Mouse (Mus musculus) midbrain, embryonic 14.5 days (tissue): ENCODE results near the gene Cnbd2. TPM values are rescaled to one million over a fixed set of nuclear protein-coding genes. Genes with fewer than 3 reads are reported as not detected.

ENCODE experiments used
- ATAC-seq: fragments of 200-750 bp; cut with Nextera tagmentation; 2 replicates; pipeline ENCODE4 v1.8.0; 2017; ENCODE audit warnings: moderate number of reproducible peaks, moderate library complexity; ENCODE audit not compliant: low FRiP score, low TSS enrichment
- DNase-seq: peaks from one replicate; pipeline ENCODE4 v3.0.0-alpha.2; 2015
- H3K27ac ChIP-seq: fragments of 300-500 bp; sonication (generic); replicated peaks from 2 replicates; pipeline ENCODE4 v1.5.1; 2014; ENCODE audit warnings: mild to moderate bottlenecking, low read depth, low read length, moderate library complexity
- H3K27me3 ChIP-seq: fragments of 300-500 bp; sonication (generic); 2 replicates; pipeline ENCODE4 v1.6.1; 2014; ENCODE audit warnings: low read length, control low read depth, mixed read lengths; ENCODE audit not compliant: control insufficient read depth, insufficient read depth
- H3K36me3 ChIP-seq: fragments of 300-500 bp; sonication (generic); 2 replicates; pipeline ENCODE4 v1.6.1; 2014; ENCODE audit warnings: low read length, control low read depth; ENCODE audit not compliant: control insufficient read depth, insufficient read depth
- H3K4me1 ChIP-seq: fragments of 300-500 bp; sonication (generic); 2 replicates; pipeline ENCODE4 v1.6.1; 2014; ENCODE audit warnings: mild to moderate bottlenecking, antibody characterized with exemption, low read length, control low read depth; ENCODE audit not compliant: control insufficient read depth, insufficient read depth
- H3K4me2 ChIP-seq: fragments of 300-500 bp; sonication (generic); 2 replicates; pipeline ENCODE4 v1.6.1; 2014; ENCODE audit warnings: mild to moderate bottlenecking, low read length, moderate library complexity
- H3K4me3 ChIP-seq: fragments of 300-500 bp; sonication (generic); replicated peaks from 2 replicates; pipeline ENCODE4 v1.5.1; 2014; ENCODE audit warnings: low read depth, low read length
- H3K9ac ChIP-seq: fragments of 300-500 bp; sonication (generic); replicated peaks from 2 replicates; pipeline ENCODE4 v1.6.1; 2014; ENCODE audit warnings: mild to moderate bottlenecking, low read length, moderate library complexity
- H3K9me3 ChIP-seq: fragments of 300-500 bp; sonication (generic); 2 replicates; pipeline ENCODE4 v1.6.1; 2016; ENCODE audit warnings: low read length, control low read depth, mixed read lengths; ENCODE audit not compliant: control insufficient read depth
- WGBS: fragments of 180-500 bp; shearing (Covaris S2); extraction: QIAGEN DNeasy Blood & Tissue Kit; methylation state at CpG from one replicate; pipeline ENCODE4 v1.1.7; 2014; 5-methylcytosine and 5-hydroxymethylcytosine counted together
- polyA plus RNA-seq: library from polyadenylated mRNA; unstranded; fragments of >200 nt; fragmentation: Nextera tagmentation; extraction: Ambion mirVana; gene quantifications from 2 replicates; pipeline ENCODE4 v1.2.1, GENCODE M21; 2014

The Cnbd2 gene
- polyA plus RNA-seq, 1 experiment from 2014 or later, result 6.9 TPM

- H3K36me3 ChIP-seq, result no peaks in the 10 kb centered on the region
- no peak for DNase-seq
- no peaks in the 10 kb centered on the region for H3K9me3 ChIP-seq
- WGBS, result 83% methylated on average over 4 of the region's 4 CpGs
- 0 out of 2 replicates have a peak, but pooled peaks cover 3% of the 10 kb centered on the region for H3K4me1 ChIP-seq
- H3K4me3 ChIP-seq, result no peak overlapping the region
- H3K9ac ChIP-seq, result no peak overlapping the region
- H3K27ac ChIP-seq, result no peak overlapping the region
- no peaks in the 10 kb centered on the region for H3K27me3 ChIP-seq
- H3K4me2 ChIP-seq, result no peak overlapping the region
- no peak for ATAC-seq
Measured at GRCm38 (mm10) chr2:156349286-156349848, 37.3 kb downstream of the Cnbd2 start.

DNA sequence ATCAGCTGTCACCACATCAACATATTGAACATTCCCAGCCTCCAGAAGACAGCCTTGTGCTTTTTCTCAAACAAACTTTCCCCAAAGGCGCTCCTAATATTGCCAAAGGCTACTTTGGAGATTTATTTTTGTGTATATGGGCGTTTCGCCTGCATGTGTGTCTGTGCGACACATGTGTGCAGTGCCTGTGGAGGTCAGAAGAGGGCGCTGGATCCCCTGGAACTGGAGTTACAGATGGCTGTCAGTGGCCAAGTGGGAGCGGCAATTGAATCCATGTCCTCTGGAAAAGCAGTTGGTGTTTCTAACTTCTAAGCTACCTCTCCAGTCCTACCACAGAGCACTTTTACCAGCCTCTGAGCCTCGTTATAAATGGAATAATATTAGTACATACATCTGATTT lies 39.1 kb downstream of the Cnbd2 start:
- ATAC-seq, result no peak
- no peaks in the 10 kb centered on the region for H3K36me3 ChIP-seq
- H3K27me3 ChIP-seq, result no peaks in the 10 kb centered on the region
- H3K4me3 ChIP-seq, result no peak overlapping the region
- DNase-seq, result no peak
- peaks cover 3% of the 10 kb centered on the region; the same call in 1 of the 2 replicates for H3K4me1 ChIP-seq
- WGBS, result 87% methylated on average over 7 of the region's 7 CpGs
- H3K4me2 ChIP-seq, result no peak overlapping the region
- H3K27ac ChIP-seq, result no peak overlapping the region
- no peak overlapping the region for H3K9ac ChIP-seq
- H3K9me3 ChIP-seq, result no peaks in the 10 kb centered on the region

- H3K9me3 ChIP-seq, result no peaks in the 10 kb centered on the region
- WGBS, result 80% methylated on average over 8 of the region's 8 CpGs
- H3K27ac ChIP-seq, result no peak overlapping the region
- H3K4me1 ChIP-seq, result peaks cover 3% of the 10 kb centered on the region; the same call in 1 of the 2 replicates
- DNase-seq, result no peak
- ATAC-seq, result no peak
- no peak overlapping the region for H3K4me3 ChIP-seq
- H3K36me3 ChIP-seq, result no peaks in the 10 kb centered on the region
- H3K27me3 ChIP-seq, result no peaks in the 10 kb centered on the region
- H3K4me2 ChIP-seq, result no peak overlapping the region
- no peak overlapping the region for H3K9ac ChIP-seq
Measured at GRCm38 (mm10) chr2:156352413-156353165, 40.5 kb downstream of the Cnbd2 start.

DNA sequence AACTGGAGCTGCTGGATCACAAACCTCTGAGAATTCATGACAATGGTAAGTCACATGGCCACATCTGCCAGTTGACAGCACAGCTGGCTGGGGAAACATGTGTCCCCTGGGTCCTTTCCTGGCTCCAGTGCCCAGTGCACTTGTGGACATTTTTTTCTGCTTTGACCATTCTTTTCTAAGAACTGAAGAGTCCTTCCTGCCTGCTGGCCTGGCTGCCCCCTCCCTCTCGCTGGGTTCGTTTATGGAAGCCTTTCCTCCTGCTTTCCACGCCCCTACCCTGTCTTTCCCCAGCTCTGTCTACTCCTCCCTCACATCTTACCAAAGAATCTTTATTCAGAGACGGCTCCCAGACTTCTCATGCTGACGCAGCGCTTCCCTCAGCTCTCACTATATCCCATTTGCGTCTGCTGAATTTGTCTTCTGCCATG lies 41.2 kb downstream of the Cnbd2 start:
- 0 out of 2 replicates have a peak overlapping the region, but pooled peaks have one; percentile 32 for H3K27ac ChIP-seq
- H3K36me3 ChIP-seq, result no peaks in the 10 kb centered on the region
- WGBS, result 55% methylated on average over 7 of the region's 7 CpGs
- DNase-seq (peak; percentile 17), ATAC-seq (no peak)
- no peak overlapping the region for H3K4me2 ChIP-seq
- H3K4me3 ChIP-seq, result no peak overlapping the region
- no peaks in the 10 kb centered on the region for H3K9me3 ChIP-seq
- H3K27me3 ChIP-seq, result no peaks in the 10 kb centered on the region
- no peak overlapping the region for H3K9ac ChIP-seq
- peaks cover 3% of the 10 kb centered on the region; the same call in 1 of the 2 replicates for H3K4me1 ChIP-seq

GRCm38 (mm10) chr2:156356031-156356430 lies 43.9 kb downstream of the Cnbd2 start:
- no peak overlapping the region for H3K27ac ChIP-seq
- DNase-seq, result peak; percentile 61
- no peak for ATAC-seq

GRCm38 (mm10) chr2:156368465-156368864 lies 56.4 kb downstream of the Cnbd2 start:
- Histone ChIP-seq H3K27ac (no peak overlapping the region), H3K9me3 (no peaks in the 10 kb centered on the region), H3K4me1 (no peaks in the 10 kb centered on the region), H3K4me3 (no peak overlapping the region), H3K9ac (no peak overlapping the region), H3K27me3 (no peaks in the 10 kb centered on the region), H3K4me2 (no peak overlapping the region), H3K36me3 (no peaks in the 10 kb centered on the region)
- DNase-seq (no peak), ATAC-seq (no peak)
- 82% methylated on average over 3 of the region's 3 CpGs for WGBS

More at GRCm38 (mm10) chr2:156356031-156356430, 43.9 kb downstream of the Cnbd2 start:
- Histone ChIP-seq H3K4me3 (no peak overlapping the region), H3K4me1 (peaks cover 3% of the 10 kb centered on the region; the same call in 1 of the 2 replicates), H3K27me3 (no peaks in the 10 kb centered on the region), H3K9me3 (no peaks in the 10 kb centered on the region), H3K4me2 (no peak overlapping the region), H3K36me3 (no peaks in the 10 kb centered on the region), H3K9ac (no peak overlapping the region)
- WGBS, result 45% methylated on average over 7 of the region's 7 CpGs

GRCm38 (mm10) chr2:156370896-156371295 lies 58.8 kb downstream of the Cnbd2 start:
- Histone ChIP-seq H3K36me3 (no peaks in the 10 kb centered on the region), H3K9me3 (no peaks in the 10 kb centered on the region), H3K4me1 (no peaks in the 10 kb centered on the region), H3K9ac (no peak overlapping the region), H3K4me3 (no peak overlapping the region), H3K27me3 (no peaks in the 10 kb centered on the region), H3K4me2 (no peak overlapping the region), H3K27ac (no peak overlapping the region)
- 86% methylated on average over 7 of the region's 7 CpGs for WGBS
- DNase-seq (no peak), ATAC-seq (no peak)

- ATAC-seq (no peak), DNase-seq (no peak)
- Histone ChIP-seq H3K4me2 (no peak overlapping the region), H3K27me3 (no peaks in the 10 kb centered on the region), H3K27ac (no peak overlapping the region), H3K9me3 (no peaks in the 10 kb centered on the region), H3K4me3 (no peak overlapping the region), H3K9ac (no peak overlapping the region), H3K4me1 (no peaks in the 10 kb centered on the region), H3K36me3 (no peaks in the 10 kb centered on the region)
- WGBS, result 78% methylated on average over 7 of the region's 7 CpGs
Measured at GRCm38 (mm10) chr2:156376956-156377355, 64.9 kb downstream of the Cnbd2 start.

GRCm38 (mm10) chr2:156379929-156380328 lies 67.8 kb downstream of the Cnbd2 start:
- ATAC-seq (no peak), DNase-seq (no peak)
- Histone ChIP-seq H3K4me2 (no peak overlapping the region), H3K27ac (no peak overlapping the region), H3K9me3 (no peaks in the 10 kb centered on the region), H3K27me3 (no peaks in the 10 kb centered on the region), H3K4me3 (no peak overlapping the region), H3K9ac (no peak overlapping the region), H3K36me3 (no peaks in the 10 kb centered on the region), H3K4me1 (no peaks in the 10 kb centered on the region)
- WGBS, result 92% methylated on average over 10 of the region's 10 CpGs
